Mouse (Mus musculus) CH12.LX (cell line): Measurements from ENCODE around the gene Trdmt1. TPM values are rescaled to one million over a fixed set of nuclear protein-coding genes. Genes with fewer than 3 reads are reported as not detected.

Experiments
- DNase-seq: peaks from one replicate; pipeline ENCODE4 v3.0.0-alpha.2; 2013; ENCODE audit errors: extremely low read depth
- H3K27ac ChIP-seq: 2 replicates; pipeline ENCODE4 v1.5.1; 2012; ENCODE audit warnings: low read depth, mild to moderate bottlenecking, control low read depth, moderate library complexity; ENCODE audit not compliant: insufficient read depth
- H3K27me3 ChIP-seq: replicated peaks from 2 replicates; pipeline ENCODE3; 2012; ENCODE audit warnings: inconsistent platforms
- H3K36me3 ChIP-seq, 2 experiments: replicated peaks in 1 of 2; 2 replicates each; pipeline versions ENCODE3 to v1.6.1; 2012; ENCODE audit warnings: inconsistent platforms in 1 of 2, low read length in 1 of 2, mild to moderate bottlenecking in 1 of 2, mixed read lengths in 1 of 2, moderate library complexity in 1 of 2; ENCODE audit not compliant: control insufficient read depth in 1 of 2, insufficient read depth in 1 of 2
- H3K4me1 ChIP-seq, 2 experiments: 2 replicates each; pipeline ENCODE4 v1.6.1; 2012; ENCODE audit warnings: inconsistent platforms in 1 of 2, moderate library complexity in 1 of 2; ENCODE audit not compliant: insufficient read depth in 2 of 2, control insufficient read depth in 1 of 2
- H3K4me2 ChIP-seq: 2 replicates; pipeline ENCODE4 v1.6.1; 2012; ENCODE audit warnings: low read depth, mild to moderate bottlenecking, control low read depth; ENCODE audit not compliant: poor library complexity, insufficient read depth, severe bottlenecking
- H3K4me3 ChIP-seq, 3 experiments: fragments of 150-350 bp in 1 of 3; sonication (generic) in 1 of 3; replicated peaks in 1 of 3; 2 replicates each; pipeline versions ENCODE3 to v1.5.1; 2011 to 2012; ENCODE audit warnings: low read depth in 2 of 3, low read length in 2 of 3, mild to moderate bottlenecking in 2 of 3, moderate library complexity in 2 of 3, control low read depth in 1 of 3, improper control_type of control experiment in 1 of 3, inconsistent platforms in 1 of 3, mixed read lengths in 1 of 3; ENCODE audit not compliant: poor library complexity in 1 of 3
- H3K79me2 ChIP-seq: replicated peaks from 2 replicates; pipeline ENCODE4 v1.6.1; 2012; ENCODE audit warnings: mild to moderate bottlenecking, moderate library complexity; ENCODE audit not compliant: control insufficient read depth, poor library complexity, insufficient read depth, severe bottlenecking; ENCODE audit errors: extremely low read depth
- H3K9ac ChIP-seq: 2 replicates; pipeline ENCODE4 v1.6.1; 2012; ENCODE audit warnings: low read depth, mild to moderate bottlenecking, control low read depth, moderate library complexity; ENCODE audit not compliant: insufficient read depth
- H3K9me3 ChIP-seq: replicated peaks from 2 replicates; pipeline ENCODE3; 2012; ENCODE audit warnings: low read length, inconsistent platforms, mixed read lengths
- CHD1 ChIP-seq: IDR thresholded peaks from 2 replicates; pipeline ENCODE4 v1.6.1; 2012; ENCODE audit warnings: low read depth, low read length, improper control_type of control experiment, inconsistent platforms
- CHD2 ChIP-seq: IDR thresholded peaks from 2 replicates; pipeline ENCODE4 v1.6.1; 2011; ENCODE audit warnings: low read length, improper control_type of control experiment
- CTCF ChIP-seq, 2 experiments: IDR thresholded peaks in 1 of 2; conservative IDR thresholded peaks in 1 of 2; 2 replicates each; pipeline ENCODE4 v1.5.1; 2011 to 2012; ENCODE audit warnings: low read depth in 2 of 2, low read length in 2 of 2, improper control_type of control experiment in 1 of 2, inconsistent platforms in 1 of 2, mild to moderate bottlenecking in 1 of 2, moderate library complexity in 1 of 2
- EP300 ChIP-seq: IDR thresholded peaks from 2 replicates; pipeline ENCODE4 v1.6.1; 2011; ENCODE audit warnings: low read length, improper control_type of control experiment
- ETS1 ChIP-seq: conservative IDR thresholded peaks from 2 replicates; pipeline ENCODE4 v1.6.1; 2012; ENCODE audit warnings: low read depth, mild to moderate bottlenecking, inconsistent platforms, low read length, improper control_type of control experiment, moderate library complexity
- GABPA ChIP-seq: IDR thresholded peaks from 2 replicates; pipeline ENCODE4 v1.6.1; 2012; ENCODE audit warnings: low read depth, low read length, improper control_type of control experiment, inconsistent platforms; ENCODE audit not compliant: insufficient replicate concordance
- HCFC1 ChIP-seq: IDR thresholded peaks from 2 replicates; pipeline ENCODE4 v1.6.1; 2012; ENCODE audit warnings: low read depth, mild to moderate bottlenecking, inconsistent platforms, low read length, improper control_type of control experiment
- JUN ChIP-seq: IDR thresholded peaks from 2 replicates; pipeline ENCODE4 v1.6.1; 2011; ENCODE audit warnings: low read depth, mild to moderate bottlenecking, low read length, improper control_type of control experiment, moderate library complexity; ENCODE audit not compliant: insufficient read depth
- MAFK ChIP-seq: IDR thresholded peaks from 2 replicates; pipeline ENCODE4 v1.6.1; 2011; ENCODE audit warnings: low read length, improper control_type of control experiment; ENCODE audit not compliant: insufficient replicate concordance
- MAZ ChIP-seq: IDR thresholded peaks from 2 replicates; pipeline ENCODE4 v1.6.1; 2012; ENCODE audit warnings: low read depth, mild to moderate bottlenecking, inconsistent platforms, low read length, improper control_type of control experiment, moderate library complexity
- NELFE ChIP-seq: IDR thresholded peaks from 2 replicates; pipeline ENCODE4 v1.6.1; 2011; ENCODE audit warnings: low read depth, low read length, improper control_type of control experiment
- PAX5 ChIP-seq: IDR thresholded peaks from 2 replicates; pipeline ENCODE4 v1.6.1; 2012; ENCODE audit warnings: low read length, inconsistent platforms, mixed read lengths
- RAD21 ChIP-seq: IDR thresholded peaks from 2 replicates; pipeline ENCODE4 v1.6.1; 2011; ENCODE audit warnings: low read depth, mild to moderate bottlenecking, low read length, improper control_type of control experiment, moderate library complexity
- SIN3A ChIP-seq: IDR thresholded peaks from 2 replicates; pipeline ENCODE4 v1.6.1; 2012; ENCODE audit warnings: low read length, improper control_type of control experiment, inconsistent platforms
- TBP ChIP-seq: conservative IDR thresholded peaks from 2 replicates; pipeline ENCODE4 v1.6.1; 2011; ENCODE audit warnings: low read depth, low read length, improper control_type of control experiment
- UBTF ChIP-seq: IDR thresholded peaks from 2 replicates; pipeline ENCODE4 v1.6.1; 2012; ENCODE audit warnings: low read depth, mild to moderate bottlenecking, inconsistent platforms, low read length, improper control_type of control experiment, moderate library complexity
- USF1 ChIP-seq: IDR thresholded peaks from 2 replicates; pipeline ENCODE4 v1.6.1; 2014; ENCODE audit warnings: low read depth, mild to moderate bottlenecking, inconsistent platforms, low read length, improper control_type of control experiment
- USF2 ChIP-seq: conservative IDR thresholded peaks from 2 replicates; pipeline ENCODE4 v1.6.1; 2011; ENCODE audit warnings: low read depth, low read length, improper control_type of control experiment
- ZC3H11A ChIP-seq: IDR thresholded peaks from 2 replicates; pipeline ENCODE4 v1.6.1; 2012; ENCODE audit warnings: low read depth, mild to moderate bottlenecking, inconsistent platforms, low read length, improper control_type of control experiment
- dilution Hi-C: fragments of 300-500 bp; cut with MboI; formaldehyde crosslinking; loops from 2 replicates; pipeline ENCODE4 v1.14.3; 2020; ENCODE audit warnings: low sequenced_read_pairs; ENCODE audit not compliant: extremely low pct_unique_long_range_greater_than_20kb, extremely low pct_ligation_motif_present
- in situ Hi-C: fragments of 300-500 bp; cut with MboI; formaldehyde crosslinking; loops from 3 replicates; pipeline ENCODE4 v1.14.3; 2019; ENCODE audit warnings: low sequenced_read_pairs, low pct_ligation_motif_present, low pct_unique_long_range_greater_than_20kb, mixed read lengths
- polyA plus RNA-seq: library from polyadenylated mRNA; unstranded; fragments of >175 nt; gene quantifications from 2 replicates; pipeline ENCODE4 v1.2.1, GENCODE M21; 2012; ENCODE audit warnings: low read depth; ENCODE audit not compliant: insufficient read length
- total RNA-seq, 2 experiments: library from RNA; depleted of rRNA; stranded (reverse); fragments of 300-350 nt in 1 of 2; fragments of >200 nt in 1 of 2; gene quantifications; 2 replicates each; pipeline ENCODE4 v1.2.3; 2012 to 2014

Trdmt1 gene
- total and polyA plus RNA-seq, 3 experiments, result 8.8 to 29.8 (median 11.2) TPM

- in situ Hi-C loops, result no loop called here
These were observed 7.7 kb downstream of the Trdmt1 start for GRCm38 (mm10) chr2:13536747-13537146.

GRCm38 (mm10) chr2:13530639-13531038, 13.8 kb downstream of the Trdmt1 start:
- H3K36me3 ChIP-seq, result no peaks in the 10 kb centered on the region
- dilution Hi-C loops (no loop called here), in situ Hi-C loops (no loop called here)
- no peaks in the 10 kb centered on the region for H3K4me1 ChIP-seq
- no peak for DNase-seq
- no peak overlapping the region for H3K4me2 ChIP-seq
- H3K27me3 ChIP-seq, result no peaks in the 10 kb centered on the region
- no peaks in the 10 kb centered on the region for H3K79me2 ChIP-seq
- H3K9me3 ChIP-seq, result no peaks in the 10 kb centered on the region
- H3K4me3 ChIP-seq, result no peak overlapping the region
- no peak overlapping the region for H3K9ac ChIP-seq
- TF ChIP-seq CHD1, result no peak
- TF ChIP-seq UBTF, result no peak
- no peak for TF ChIP-seq SIN3A
- TF ChIP-seq TBP, result no peak
- no peak for TF ChIP-seq USF1
- no peak for TF ChIP-seq MAFK
- no peak for TF ChIP-seq RAD21
- TF ChIP-seq GABPA, result no peak
- no peak for TF ChIP-seq CHD2
- no peak for TF ChIP-seq MAZ
- TF ChIP-seq JUN, result no peak
- no peak for TF ChIP-seq ETS1
- no peak for TF ChIP-seq ZC3H11A
- TF ChIP-seq HCFC1, result no peak
- TF ChIP-seq, all 38 proteins: peak for 0
- H3K27ac ChIP-seq, result no peak overlapping the region

More at GRCm38 (mm10) chr2:13536747-13537146, 7.7 kb downstream of the Trdmt1 start:
- Histone ChIP-seq H3K27me3 (no peaks in the 10 kb centered on the region), H3K27ac (no peak overlapping the region), H3K9me3 (no peaks in the 10 kb centered on the region), H3K9ac (no peak overlapping the region), H3K4me2 (no peak overlapping the region), H3K4me3 (no peak overlapping the region), H3K36me3 (no peaks in the 10 kb centered on the region), H3K4me1 (peaks cover 3 to 11% of the 10 kb centered on the region in 2 experiments; a peak in 2 of 4 replicates), H3K79me2 (peaks cover under 1% of the 10 kb centered on the region)
- TF ChIP-seq SIN3A (no peak), UBTF (no peak), PAX5 (no peak), NELFE (no peak), CHD2 (no peak), RAD21 (peak; percentile 38), CTCF (conservative IDR thresholded peaks at IDR 0.05 in 1 of 2, IDR thresholded peaks at IDR 0.05 in 1 of 2; ENCODE audit: low read depth in 2 of 2, low read length in 2 of 2) (peak in 1 of 2 experiments; percentile 27; a peak in 2 of 4 replicates), HCFC1 (no peak), USF2 (no peak), EP300 (no peak)
- DNase-seq, result no peak
- dilution Hi-C loops, result no loop called here
